Mouse (Mus musculus) retina, postnatal 7 days (tissue): ENCODE results near the gene Tmem38b.
A peak's percentile ranks its signal among the peaks of the same experiment; 100 is the strongest.
"Not testable (repeated sequence)": the region's sequence is repeated elsewhere in the genome, so short reads cannot be mapped to it uniquely, and the experiment has no call there.

Source experiments
- DNase-seq: peaks from one replicate; pipeline ENCODE4 v3.0.0-alpha.2; 2012; ENCODE audit warnings: low read depth, low spot score

Tmem38b gene

GRCm38 (mm10) chr4:53825821-53826605 is at the start of gene Tmem38b:
TSS of gene Tmem38b (plus strand) at chr4:53826045.
- DNase-seq = peak; percentile 61

DNA sequence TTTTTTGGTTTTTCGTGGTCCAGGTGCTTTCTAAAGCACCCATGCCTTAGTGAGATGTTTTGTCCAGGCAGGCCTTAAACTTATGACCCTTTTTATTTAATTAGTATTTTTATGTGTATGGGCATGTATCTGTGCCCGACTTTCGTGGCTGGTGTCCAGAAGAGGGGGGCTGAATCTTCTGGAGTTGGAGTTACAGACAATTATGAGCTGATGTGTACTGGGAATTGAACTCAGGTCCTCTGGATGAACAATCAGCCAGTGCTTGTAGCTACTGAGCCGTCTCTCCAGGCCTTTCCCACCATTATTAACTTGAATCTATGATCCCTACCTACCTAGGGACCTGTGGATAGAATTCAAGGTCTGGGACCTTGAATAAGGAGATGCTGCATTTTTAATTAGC is 44.4 kb upstream of the Tmem38b start:
- DNase-seq = no peak

- DNase-seq = no peak
Observed at GRCm38 (mm10) chr4:53782216-53783070, 43.4 kb upstream of the Tmem38b start.

DNA sequence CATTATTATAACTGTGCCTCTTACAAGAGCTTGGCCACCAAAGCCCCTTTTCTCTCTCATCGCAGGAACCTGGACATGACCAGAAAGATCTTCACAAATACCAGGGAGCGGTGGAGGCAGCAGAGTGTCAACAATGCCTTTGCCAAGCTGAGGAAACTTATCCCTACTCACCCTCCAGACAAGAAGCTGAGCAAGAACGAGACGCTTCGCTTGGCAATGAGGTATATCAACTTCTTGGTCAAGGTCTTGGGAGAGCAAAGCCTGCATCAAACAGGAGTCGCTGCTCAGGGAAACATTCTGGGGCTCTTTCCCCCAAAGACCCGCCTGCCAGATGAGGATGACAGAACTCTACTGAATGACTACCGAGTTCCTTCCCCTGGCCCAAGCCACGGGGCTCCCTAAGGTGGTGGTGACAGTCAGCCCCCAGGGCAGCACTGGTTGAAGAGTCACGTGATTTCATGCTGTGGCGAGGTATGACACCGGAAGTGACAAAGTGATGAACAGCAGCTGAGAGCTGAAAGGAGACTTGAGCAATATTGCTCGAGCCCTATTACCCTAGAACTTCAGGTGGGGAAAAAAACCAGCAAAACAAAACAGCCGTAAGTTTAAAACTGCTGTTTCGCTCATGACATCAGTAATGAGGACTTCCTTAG is 40.0 kb upstream of the Tmem38b start:
- DNase-seq = no peak

- no peak for DNase-seq
Observed at GRCm38 (mm10) chr4:53786851-53787250, 39.0 kb upstream of the Tmem38b start.

- no peak for DNase-seq
Observed at GRCm38 (mm10) chr4:53789346-53789745, 36.5 kb upstream of the Tmem38b start.

DNA sequence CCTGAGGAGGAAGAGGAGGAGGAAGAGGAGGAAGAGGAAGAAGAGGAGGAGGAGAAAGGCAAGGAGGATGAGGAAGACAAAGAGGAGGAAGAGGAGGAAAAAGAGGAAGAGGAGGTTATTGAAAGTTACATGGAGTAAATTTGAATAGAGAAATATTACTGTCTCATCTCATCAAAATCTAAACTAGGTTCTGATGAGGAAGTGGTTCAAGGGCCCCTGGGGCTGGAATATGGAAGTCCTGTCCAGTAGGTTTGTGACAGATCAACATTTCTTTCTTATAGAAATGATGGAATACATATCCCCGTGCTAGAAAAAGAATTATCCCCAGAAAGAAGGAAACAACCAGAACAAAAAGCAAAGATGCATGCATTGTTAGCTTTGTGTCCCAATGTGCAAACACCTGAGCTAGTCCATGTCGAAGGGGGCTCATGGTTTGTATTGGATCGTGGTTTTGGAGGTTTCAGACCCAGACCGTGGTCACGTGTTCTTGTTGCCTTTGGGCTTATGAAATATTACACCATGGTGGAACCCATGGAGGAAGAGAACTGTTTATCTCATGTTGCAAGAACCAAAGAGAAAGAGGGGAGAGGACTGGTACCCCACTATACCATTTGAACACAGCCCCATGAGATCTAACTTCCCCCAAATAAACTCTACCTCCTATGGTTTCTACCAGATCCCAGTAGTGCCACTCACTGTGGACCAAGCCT is 31.4 kb upstream of the Tmem38b start:
- DNase-seq = no peak

GRCm38 (mm10) chr4:53795086-53795485 is 30.8 kb upstream of the Tmem38b start:
- DNase-seq = no peak

DNA sequence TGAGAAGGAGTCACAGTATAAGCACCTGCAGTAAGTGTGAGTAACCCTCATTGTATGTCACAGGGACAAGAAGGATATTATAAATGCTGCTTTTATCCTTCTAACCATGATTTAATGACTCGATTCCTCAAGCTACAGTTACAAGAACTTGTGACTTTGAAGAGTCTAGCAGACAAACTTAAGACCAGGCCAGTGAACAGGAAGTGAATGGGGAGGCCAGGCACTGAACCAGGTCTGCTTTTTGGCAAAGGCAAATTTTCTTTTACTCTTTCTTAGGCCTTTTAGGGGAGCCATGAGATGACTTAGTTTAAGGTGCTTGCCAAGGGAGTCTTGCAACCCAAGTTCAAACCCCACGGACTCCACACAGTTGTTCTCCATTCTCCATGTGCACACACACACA is 30.1 kb upstream of the Tmem38b start:
- DNase-seq = no peak

- no peak for DNase-seq
Observed at GRCm38 (mm10) chr4:53796865-53797772, 28.7 kb upstream of the Tmem38b start.

- no peak for DNase-seq
Observed at GRCm38 (mm10) chr4:53798896-53799676, 26.8 kb upstream of the Tmem38b start.

DNA sequence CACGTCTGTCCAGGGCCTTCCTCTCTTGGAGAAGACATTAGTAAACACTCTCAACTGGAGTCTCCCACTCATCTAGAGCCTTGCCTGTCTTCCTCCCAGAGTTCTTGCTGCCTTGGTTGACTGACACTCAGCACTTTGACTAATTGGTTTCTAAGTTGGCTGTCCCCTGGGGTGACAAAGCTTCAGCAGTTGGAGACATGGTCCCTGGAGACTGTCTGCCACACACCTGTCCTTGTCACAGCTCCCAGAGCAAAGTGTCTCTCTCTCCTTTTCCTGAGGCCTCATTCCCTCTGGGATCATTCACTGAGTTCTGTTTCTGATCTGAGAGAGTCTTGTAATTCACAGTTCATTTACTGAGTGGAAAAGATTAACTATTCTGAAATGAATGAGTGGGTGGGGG is 26.1 kb upstream of the Tmem38b start:
- DNase-seq = no peak

DNA sequence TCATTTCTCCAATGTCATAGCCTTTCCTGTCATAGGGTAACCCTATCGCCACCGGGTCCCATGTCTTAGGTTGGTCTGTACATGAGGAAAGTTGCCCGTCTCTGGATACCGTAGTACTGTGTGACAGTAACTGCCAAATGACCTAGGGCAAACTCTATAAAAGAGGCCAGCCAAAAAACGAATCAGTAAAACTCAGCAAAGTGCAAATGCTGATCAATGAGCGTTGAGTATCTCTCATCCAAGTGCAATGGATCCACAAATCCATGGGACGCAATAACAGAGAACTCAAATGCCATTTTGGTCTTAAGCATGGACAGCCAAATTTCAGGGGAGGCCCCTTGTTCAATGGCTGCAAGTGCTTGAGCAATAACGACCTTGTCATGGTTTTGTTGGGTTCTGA is 22.2 kb upstream of the Tmem38b start:
- not testable (repeated sequence) for DNase-seq

DNA sequence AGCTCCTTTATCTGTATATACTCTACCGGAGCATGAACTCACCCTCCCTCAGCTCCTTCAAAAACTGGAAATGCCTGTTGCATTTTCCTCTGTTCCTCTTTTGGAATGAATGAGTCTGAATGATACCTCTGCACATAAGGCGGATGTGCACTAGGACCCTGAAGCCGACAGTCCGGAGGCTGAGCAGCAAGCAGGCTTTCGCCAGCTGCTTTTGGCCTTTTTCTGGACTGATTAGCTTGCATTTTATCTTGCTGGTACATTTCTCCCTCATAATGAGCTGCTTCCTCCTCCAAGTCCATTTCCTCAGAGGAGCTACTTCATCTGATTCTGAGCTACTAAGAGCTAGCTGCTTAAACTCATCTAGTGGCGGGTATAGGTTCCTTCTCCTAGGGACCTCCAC is 19.4 kb upstream of the Tmem38b start:
- not testable (repeated sequence) for DNase-seq

GRCm38 (mm10) chr4:53818320-53818719 is 7.5 kb upstream of the Tmem38b start:
- no peak for DNase-seq

- DNase-seq = no peak
Observed at GRCm38 (mm10) chr4:53823697-53824096, 2.1 kb upstream of the Tmem38b start.

- DNase-seq = no peak
Observed at GRCm38 (mm10) chr4:53824831-53825230, 1.0 kb upstream of the Tmem38b start.

DNA sequence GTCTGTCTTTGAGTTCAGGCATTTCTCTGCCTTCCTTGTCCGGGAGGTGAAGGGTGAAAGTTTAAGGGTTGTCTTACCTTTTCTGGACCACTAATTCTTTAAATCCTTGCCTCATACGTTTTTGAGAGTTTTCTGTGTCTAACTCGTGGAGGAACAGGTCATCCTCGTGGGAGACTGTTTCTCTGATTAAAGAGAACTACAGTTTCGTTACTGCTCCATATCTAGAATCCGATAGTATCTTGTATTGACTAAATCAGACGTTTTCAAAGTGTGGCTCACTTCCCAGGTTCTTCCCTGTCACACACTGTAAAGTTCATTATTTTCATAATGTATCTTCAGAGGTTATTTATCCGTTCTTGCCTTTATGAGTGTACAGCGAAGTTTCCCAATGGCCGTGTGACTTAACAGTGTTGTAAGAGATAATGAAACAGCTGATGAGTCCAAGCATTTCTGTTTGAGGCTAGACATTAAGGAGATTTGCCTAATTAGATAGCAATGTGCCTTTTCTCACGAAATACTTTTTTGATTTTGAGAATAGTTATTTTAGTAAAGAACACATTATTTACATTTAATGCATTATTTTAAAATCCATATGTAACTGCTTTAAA is 900 bp downstream of the Tmem38b start:
- DNase-seq = no peak

GRCm38 (mm10) chr4:53827869-53828268 is 2.0 kb downstream of the Tmem38b start:
- no peak for DNase-seq
